Mouse (Mus musculus): ENCODE measurements at regions not wholly inside any gene's neighbourhood (a gene's known extent, or its start where the extent isn't known, plus 50 kb on each side); places are given as distances from the start of the nearest gene placed in this dataset.
"Not testable (repeated sequence)": the region's sequence is repeated elsewhere in the genome, so short reads cannot be mapped to it uniquely, and the experiment has no call there.

DNA sequence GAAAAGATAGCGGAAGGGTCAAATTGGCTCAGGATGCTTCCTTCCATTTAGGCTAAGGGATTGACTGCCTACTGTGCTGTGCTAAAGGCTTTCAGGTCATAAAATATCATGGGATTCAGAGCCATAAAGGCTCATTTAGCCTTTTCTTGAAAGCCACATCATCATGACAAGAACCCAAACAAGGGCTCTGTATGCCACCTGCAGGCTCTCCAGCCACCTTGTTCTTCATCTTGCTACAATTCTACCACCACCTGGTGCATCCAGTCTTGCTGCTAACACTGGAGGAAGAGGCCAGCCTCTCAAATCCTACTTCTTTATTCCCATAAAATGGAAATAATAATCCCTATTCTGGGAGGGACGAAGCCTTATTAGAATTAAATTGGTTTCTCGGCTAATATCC lies 155.9 kb upstream of the Gm12728 start:
- no peak for DNase-seq (ENCODE audit: low spot score in 2 of 2)

GRCm38 (mm10) chr4:105640793-105641192 lies 148.9 kb upstream of the Gm12728 start:
- DNase-seq (ENCODE audit: low spot score in 2 of 2): no peak

- DNase-seq (ENCODE audit: low spot score in 2 of 2): no peak
These were observed 148.1 kb upstream of the Gm12728 start for GRCm38 (mm10) chr4:105641582-105641981.

GRCm38 (mm10) chr4:105648820-105649446 lies 140.7 kb upstream of the Gm12728 start:
- DNase-seq (ENCODE audit: low spot score in 2 of 2): no peak

DNA sequence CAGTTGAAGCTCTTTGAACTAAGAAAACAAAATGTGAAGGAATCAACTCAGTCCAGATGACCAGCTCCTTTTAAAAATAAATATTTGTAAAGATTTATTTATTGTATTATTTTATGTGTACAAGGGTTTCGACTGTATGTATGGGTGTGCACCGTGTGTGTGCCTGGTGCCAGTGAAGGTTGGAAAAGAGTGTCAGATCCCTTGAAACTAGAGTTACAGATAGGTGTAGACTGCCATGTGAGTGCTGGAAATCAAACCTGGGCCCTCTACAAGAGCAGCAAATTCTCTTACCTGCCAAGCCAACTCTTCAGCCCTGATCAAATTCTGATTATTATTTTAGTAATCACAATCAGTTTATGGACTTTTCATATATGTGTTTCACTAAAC lies 140.2 kb upstream of the Gm12728 start:
- DNase-seq (ENCODE audit: low spot score in 2 of 2): no peak

GRCm38 (mm10) chr4:105656071-105656655 lies 133.5 kb upstream of the Gm12728 start:
- DNase-seq (ENCODE audit: low spot score in 2 of 2): no peak

DNA sequence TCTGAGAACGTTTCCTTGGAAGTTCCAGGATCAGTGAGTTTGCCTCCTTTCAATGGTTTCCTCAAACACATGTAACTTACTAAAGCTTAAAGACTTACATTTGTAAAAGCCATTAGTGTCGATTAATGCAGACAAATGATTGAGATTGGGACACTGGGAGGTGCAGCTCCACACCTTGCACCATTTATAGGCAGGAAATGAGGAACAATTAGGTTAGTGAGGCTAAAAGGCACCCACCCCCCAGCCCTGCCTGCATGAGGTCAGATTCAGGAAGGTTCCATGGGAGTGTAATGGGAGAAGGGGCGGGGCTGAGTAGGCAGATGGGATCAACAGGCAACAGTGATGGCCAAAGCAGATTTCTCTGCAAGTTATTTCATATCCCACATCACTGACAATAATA lies 131.1 kb upstream of the Gm12728 start:
- no peak for DNase-seq (ENCODE audit: low spot score in 2 of 2)

DNA sequence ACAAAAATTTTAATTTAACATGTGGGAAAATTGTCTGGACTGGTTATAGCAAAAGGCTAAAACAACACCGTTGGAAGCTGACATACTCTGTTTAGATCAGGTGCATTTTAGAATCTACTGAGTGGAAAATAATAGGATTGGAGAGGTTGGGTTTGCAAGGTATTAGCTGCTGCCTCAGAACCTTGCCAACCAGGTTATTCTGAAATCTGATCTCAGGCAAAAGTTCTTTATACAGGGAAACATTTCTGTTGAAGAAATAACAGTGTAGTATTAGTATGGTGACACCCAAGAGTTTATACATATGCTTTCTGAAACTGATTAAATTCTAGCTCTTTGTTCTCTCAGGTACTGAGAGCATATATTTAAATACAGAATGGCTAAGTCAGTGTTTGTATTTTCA lies 113.0 kb upstream of the Gm12728 start:
- DNase-seq (ENCODE audit: low spot score in 2 of 2): no peak

GRCm38 (mm10) chr4:105690716-105691115 lies 99.0 kb upstream of the Gm12728 start:
- DNase-seq (ENCODE audit: low spot score in 2 of 2): no peak

- DNase-seq (ENCODE audit: low spot score in 2 of 2): no peak
These were observed 97.3 kb upstream of the Gm12728 start for GRCm38 (mm10) chr4:105692380-105692779.

DNA sequence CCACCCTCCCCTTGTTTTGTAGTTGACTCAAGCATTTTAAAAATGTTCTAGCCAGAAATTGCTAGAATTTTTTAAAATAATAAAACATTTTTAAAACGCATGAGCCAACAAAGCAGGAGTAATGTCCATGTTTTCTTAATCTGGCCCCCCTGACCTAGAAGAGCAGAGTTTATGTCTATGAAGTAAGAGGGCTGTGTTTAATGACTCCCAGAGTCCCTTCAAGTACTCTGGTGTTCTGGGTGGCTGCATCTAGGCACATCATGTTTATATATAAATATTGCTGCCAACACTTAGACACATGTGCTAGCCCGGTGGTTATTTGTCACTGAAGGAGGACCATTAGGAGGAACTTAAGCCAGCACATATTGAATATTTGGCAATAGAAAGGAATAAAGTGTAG lies 93.8 kb upstream of the Gm12728 start:
- no peak for DNase-seq (ENCODE audit: low spot score in 2 of 2)

GRCm38 (mm10) chr4:105697123-105697522 lies 92.5 kb upstream of the Gm12728 start:
- DNase-seq (ENCODE audit: low spot score in 2 of 2): no peak

DNA sequence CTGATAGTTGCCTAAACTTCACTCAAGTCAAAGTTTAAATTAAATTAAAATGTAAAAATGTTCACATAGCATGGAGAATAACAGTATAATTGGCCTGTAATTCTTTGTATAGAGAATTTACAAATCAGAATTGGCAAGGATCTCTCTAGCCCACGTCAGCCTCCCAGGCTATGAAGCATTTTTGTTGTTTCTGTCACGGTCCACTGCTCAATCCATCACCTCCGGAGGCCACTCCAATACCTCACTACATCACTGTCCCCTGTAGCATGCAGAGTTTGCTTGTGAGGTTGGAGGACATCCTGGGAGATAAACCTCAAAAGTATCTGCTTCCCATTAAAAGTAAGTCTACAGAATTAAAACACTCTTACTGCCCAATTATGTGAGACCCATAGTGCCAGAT lies 87.6 kb upstream of the Gm12728 start:
- DNase-seq (ENCODE audit: low spot score in 2 of 2): no peak

DNA sequence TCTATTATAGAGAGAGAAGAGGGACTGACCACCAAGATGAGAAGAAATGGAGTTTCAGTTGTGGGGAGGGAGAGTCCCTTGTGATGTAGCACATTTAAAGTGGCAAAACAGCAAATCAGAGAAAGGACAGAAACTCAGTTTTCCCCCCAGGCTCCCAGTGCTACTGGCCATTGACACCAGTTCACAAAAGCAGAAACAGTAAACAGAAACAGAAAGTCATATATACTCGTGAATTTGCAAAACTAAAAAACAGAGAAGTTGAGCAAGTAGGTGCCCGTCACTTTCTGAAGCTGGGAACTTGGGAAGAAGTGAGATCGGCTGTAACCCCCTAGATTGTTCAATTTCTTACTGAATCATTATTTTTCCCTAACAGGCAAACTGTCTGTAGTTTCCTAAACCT lies 86.3 kb upstream of the Gm12728 start:
- DNase-seq (ENCODE audit: low spot score in 2 of 2): no peak

DNA sequence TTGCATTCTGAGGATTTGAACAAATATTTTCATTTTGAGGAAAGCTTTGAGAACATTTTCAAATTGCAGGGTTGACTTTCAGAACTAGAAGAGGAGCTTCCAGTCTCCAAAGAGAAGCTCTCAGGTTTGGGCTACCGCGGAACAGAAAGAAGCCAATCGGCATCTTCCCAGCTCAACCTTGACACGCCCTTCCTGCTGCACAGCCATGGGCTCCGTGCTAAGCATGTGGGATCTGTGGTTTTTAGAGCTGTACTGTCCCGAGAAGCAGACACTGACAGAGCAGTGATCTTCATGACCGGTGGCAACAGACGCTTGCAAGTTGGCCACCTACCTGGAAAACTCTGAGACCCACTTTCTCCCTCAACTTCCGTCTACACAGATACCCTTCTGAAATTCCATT lies 85.4 kb upstream of the Gm12728 start:
- no peak for DNase-seq (ENCODE audit: low spot score in 2 of 2)

- DNase-seq (ENCODE audit: low spot score in 2 of 2): no peak
These were observed 83.7 kb upstream of the Gm12728 start for GRCm38 (mm10) chr4:105705996-105706395.

DNA sequence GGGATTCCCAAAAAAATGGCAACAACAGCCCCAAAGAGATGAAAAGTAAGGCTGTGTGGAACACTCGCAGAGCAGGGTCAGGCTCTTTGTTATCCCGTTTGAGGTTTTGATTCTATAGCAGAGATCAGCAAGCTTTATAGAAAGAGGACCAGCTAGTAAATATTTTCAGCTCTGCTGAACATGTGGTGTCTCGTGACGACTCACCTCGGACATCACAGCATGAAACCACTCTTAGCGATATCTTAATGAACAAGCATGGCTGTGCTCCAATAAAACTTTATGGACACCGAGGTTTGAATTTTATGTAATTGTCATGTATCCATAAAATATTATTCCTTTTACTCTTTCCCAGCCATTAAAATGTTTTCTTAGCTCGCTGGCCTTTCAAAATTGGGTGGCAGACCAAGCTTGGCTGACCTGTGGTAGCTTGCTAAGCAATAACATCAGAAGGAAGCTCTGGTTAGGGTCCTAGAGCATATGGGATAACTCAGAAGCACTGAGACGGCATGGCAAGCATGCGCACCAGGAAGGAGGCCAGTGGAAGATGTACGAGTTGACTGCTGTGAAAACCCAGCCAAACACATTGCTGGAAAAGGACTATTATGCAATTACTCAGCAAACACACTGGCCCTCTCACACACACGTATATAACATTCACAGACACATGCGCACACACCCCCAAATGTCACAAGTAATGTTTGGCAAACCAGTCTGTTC lies 81.4 kb upstream of the Gm12728 start:
- DNase-seq (ENCODE audit: low spot score in 2 of 2): no peak

DNA sequence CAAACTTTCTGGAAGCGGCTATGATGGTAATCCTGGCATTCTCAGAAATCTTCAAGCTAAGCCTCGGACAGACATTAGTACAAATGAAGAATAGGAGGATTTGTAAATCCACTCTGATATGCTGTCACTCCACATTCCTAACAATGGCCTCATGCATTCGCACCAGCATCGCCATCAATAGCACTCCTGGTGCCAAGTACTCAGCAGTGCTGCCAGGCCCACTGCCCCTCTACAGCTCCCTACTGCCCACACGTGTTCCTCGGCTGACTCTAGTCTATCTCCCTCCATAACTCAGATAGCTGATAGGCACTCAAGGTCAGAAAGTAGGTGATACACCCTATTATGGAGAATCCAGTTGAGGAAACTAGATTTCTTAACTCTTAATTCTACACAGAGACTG lies 75.7 kb upstream of the Gm12728 start:
- DNase-seq (ENCODE audit: low spot score in 2 of 2): no peak

DNA sequence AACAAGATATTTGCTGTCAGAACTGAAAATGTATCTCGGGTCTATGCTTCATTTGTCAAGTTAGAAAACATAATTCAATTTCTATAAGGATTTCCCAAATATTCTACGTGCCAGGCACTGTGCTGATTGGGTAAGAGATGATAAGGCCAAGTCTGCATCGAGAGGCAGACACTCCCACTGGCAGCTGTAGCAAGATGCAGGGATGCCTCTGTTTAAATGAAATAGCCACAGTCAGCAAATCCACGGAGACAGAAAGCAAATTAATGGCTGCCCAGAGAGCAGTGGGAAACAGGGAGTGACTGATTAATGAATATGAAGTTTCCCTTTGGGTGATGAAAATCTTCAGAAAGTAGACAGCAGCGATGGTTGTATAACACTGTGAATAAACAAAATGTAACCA lies 71.6 kb upstream of the Gm12728 start:
- DNase-seq (ENCODE audit: low spot score in 2 of 2): no peak

GRCm38 (mm10) chr4:105728696-105729095 lies 61.0 kb upstream of the Gm12728 start:
- no peak for DNase-seq (ENCODE audit: low spot score in 2 of 2)

DNA sequence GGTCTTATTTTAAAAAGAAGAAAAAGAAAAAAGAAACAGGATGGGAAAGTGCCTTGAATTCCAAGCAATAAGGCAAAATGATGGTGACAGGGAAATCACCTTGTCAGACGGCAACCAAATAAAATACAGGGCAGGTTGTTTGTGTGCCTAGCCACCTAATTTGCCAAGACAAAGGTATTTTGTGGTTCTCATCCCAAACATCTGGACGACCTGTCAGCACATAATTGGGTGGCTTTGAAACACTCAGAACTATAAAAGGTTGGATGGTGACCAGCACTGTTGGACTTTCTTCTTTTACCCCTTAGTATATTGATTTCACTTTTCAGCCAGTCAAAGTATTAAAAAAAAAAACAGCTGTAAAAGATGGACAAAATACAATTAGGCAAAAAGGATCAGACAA lies 58.8 kb upstream of the Gm12728 start:
- no peak for DNase-seq (ENCODE audit: low spot score in 2 of 2)

GRCm38 (mm10) chr4:105735116-105735515 lies 54.6 kb upstream of the Gm12728 start:
- not testable (repeated sequence) for DNase-seq (ENCODE audit: low spot score in 2 of 2)
